Mouse (Mus musculus) stomach, embryonic 15.5 days (tissue): ENCODE measurements at regions not wholly inside any gene's neighbourhood (a gene's known extent, or its start where the extent isn't known, plus 50 kb on each side); places are given as distances from the start of the nearest gene placed in this dataset.

Source experiments
- ATAC-seq: fragments of 200-750 bp; cut with Nextera tagmentation; 2 replicates; pipeline ENCODE4 v1.8.0; 2017; ENCODE audit warnings: low read depth, moderate number of reproducible peaks, moderate TSS enrichment; ENCODE audit not compliant: insufficient read depth, low FRiP score
- H3K27ac ChIP-seq: fragments of 300-500 bp; sonication (generic); 2 replicates; pipeline ENCODE4 v1.5.1; 2015; ENCODE audit warnings: mild to moderate bottlenecking, inconsistent platforms
- H3K27me3 ChIP-seq: fragments of 300-500 bp; sonication (generic); replicated peaks from 2 replicates; pipeline ENCODE4 v1.6.1; 2015; ENCODE audit warnings: inconsistent platforms
- H3K36me3 ChIP-seq: fragments of 300-500 bp; sonication (generic); 2 replicates; pipeline ENCODE4 v1.6.1; 2015; ENCODE audit warnings: inconsistent platforms
- H3K4me1 ChIP-seq: fragments of 300-500 bp; sonication (generic); 2 replicates; pipeline ENCODE4 v1.6.1; 2015; ENCODE audit warnings: inconsistent platforms
- H3K4me2 ChIP-seq: fragments of 300-500 bp; sonication (generic); 2 replicates; pipeline ENCODE4 v1.6.1; 2015; ENCODE audit warnings: mild to moderate bottlenecking, inconsistent platforms
- H3K4me3 ChIP-seq: fragments of 300-500 bp; sonication (generic); replicated peaks from 2 replicates; pipeline ENCODE4 v1.5.1; 2015; ENCODE audit warnings: inconsistent platforms
- H3K9ac ChIP-seq: fragments of 300-500 bp; sonication (generic); 2 replicates; pipeline ENCODE4 v1.6.1; 2015; ENCODE audit warnings: inconsistent platforms
- H3K9me3 ChIP-seq: fragments of 300-500 bp; sonication (generic); 2 replicates; pipeline ENCODE4 v1.6.1; 2016; ENCODE audit warnings: inconsistent platforms
- WGBS: fragments of 180-500 bp; shearing (Covaris S2); methylation state at CpG from one replicate; pipeline ENCODE4 v1.1.7; 2015; 5-methylcytosine and 5-hydroxymethylcytosine counted together

- no peak for ATAC-seq
- H3K27me3 ChIP-seq = no peaks in the 10 kb centered on the region
- H3K9ac ChIP-seq = no peak overlapping the region
- no peak overlapping the region for H3K4me3 ChIP-seq
- H3K9me3 ChIP-seq = no peaks in the 10 kb centered on the region
- H3K4me2 ChIP-seq = no peak overlapping the region
- H3K36me3 ChIP-seq = no peaks in the 10 kb centered on the region
- no peaks in the 10 kb centered on the region for H3K4me1 ChIP-seq
- H3K27ac ChIP-seq = no peak overlapping the region
- WGBS = 47% methylated on average over 13 of the region's 13 CpGs
These were observed 63.7 kb upstream of the Gm3045 start for GRCm38 (mm10) chr13:56362646-56363045.

- 77% methylated on average over 2 of the region's 2 CpGs for WGBS
- no peaks in the 10 kb centered on the region for H3K4me1 ChIP-seq
- H3K27me3 ChIP-seq = no peaks in the 10 kb centered on the region
- H3K27ac ChIP-seq = no peak overlapping the region
- ATAC-seq = no peak
- no peaks in the 10 kb centered on the region for H3K9me3 ChIP-seq
- H3K9ac ChIP-seq = no peak overlapping the region
- no peak overlapping the region for H3K4me2 ChIP-seq
- H3K4me3 ChIP-seq = no peak overlapping the region
- no peaks in the 10 kb centered on the region for H3K36me3 ChIP-seq
These were observed 56.8 kb upstream of the Gm3045 start for GRCm38 (mm10) chr13:56369600-56369999.

DNA sequence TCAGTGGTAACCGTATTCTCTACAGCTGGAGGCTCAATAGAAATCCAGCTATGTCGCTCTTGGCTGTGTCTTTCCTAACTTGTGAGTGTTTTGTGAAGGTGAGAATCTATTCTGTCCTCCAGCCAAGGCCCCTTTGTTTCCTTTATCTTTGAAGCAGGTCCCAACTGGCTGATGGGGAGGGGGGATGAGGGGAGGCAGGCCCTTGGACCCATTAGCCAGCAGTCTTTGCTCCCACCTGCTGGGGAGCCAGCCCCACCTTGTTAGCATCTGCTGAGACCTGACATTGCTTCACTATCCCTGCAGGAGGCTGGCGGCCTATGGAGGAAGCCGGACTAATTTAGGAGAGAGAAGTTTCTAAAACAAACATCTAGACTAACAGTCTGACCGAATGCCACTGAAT lies 55.0 kb upstream of the Gm3045 start:
- no peak for ATAC-seq
- Histone ChIP-seq H3K36me3 (no peaks in the 10 kb centered on the region), H3K27ac (no peak overlapping the region), H3K9me3 (no peaks in the 10 kb centered on the region), H3K4me1 (no peaks in the 10 kb centered on the region), H3K27me3 (no peaks in the 10 kb centered on the region), H3K9ac (no peak overlapping the region), H3K4me3 (no peak overlapping the region), H3K4me2 (no peak overlapping the region)
- 37% methylated on average over 5 of the region's 5 CpGs for WGBS

DNA sequence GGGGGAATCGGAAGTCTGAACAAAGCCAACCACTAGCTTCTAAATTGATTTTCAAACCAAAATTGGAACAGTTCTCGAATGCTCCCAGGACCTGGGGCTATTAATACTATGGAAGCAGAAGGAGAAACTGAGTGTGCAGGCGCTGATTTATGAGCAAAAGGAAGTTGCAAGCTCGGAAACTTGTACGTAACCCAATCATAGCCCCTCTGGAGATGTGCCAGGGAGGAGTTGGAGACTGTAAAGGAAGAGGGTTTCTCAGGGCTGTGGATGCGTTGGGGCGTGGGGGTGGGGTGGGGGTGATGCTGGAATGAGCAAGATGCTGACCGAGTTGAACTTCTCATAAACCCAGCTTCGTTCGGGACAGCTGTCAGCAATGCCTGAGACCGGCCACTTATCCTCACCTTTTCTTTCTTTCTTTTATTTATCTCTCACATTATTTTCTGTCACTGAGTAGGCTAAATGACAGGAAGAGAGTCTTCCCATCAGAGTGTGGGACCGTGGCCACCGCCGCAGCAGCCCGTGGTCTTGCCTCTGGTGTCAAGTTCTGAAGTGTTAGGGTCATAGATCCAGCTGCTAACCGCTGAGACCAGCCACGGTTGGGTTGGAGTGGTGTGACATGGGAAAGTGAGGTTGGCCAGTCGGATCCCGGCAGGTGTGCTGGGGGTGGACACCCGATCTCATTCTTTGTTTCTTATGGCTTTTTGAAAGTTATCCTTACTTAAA lies 54.2 kb upstream of the Gm3045 start:
- H3K4me1 ChIP-seq = no peaks in the 10 kb centered on the region
- no peak overlapping the region for H3K9ac ChIP-seq
- 51% methylated on average over 20 of the region's 20 CpGs for WGBS
- H3K36me3 ChIP-seq = no peaks in the 10 kb centered on the region
- H3K27me3 ChIP-seq = no peaks in the 10 kb centered on the region
- H3K4me2 ChIP-seq = no peak overlapping the region
- no peak overlapping the region for H3K27ac ChIP-seq
- H3K4me3 ChIP-seq = no peak overlapping the region
- ATAC-seq = no peak
- no peaks in the 10 kb centered on the region for H3K9me3 ChIP-seq

DNA sequence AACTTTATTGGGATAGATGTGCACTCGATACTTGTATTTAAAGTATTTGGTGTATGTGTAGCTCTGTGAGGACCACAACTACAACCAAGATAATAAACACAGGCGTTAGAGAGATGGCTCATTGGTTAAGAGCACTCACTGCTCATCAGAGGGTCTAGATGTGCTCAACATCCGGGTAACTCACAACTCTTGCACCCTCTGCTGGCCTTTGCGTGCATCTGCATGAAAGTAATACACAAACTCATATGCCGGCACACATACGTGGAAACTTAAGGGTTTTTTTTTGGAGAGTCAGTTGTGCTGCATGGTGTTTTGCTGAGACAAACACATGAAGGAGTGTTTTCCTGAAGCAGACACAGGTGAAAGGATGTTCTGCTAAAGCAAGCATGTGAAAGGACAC lies 53.7 kb upstream of the Gm3045 start:
- Histone ChIP-seq H3K4me2 (no peak overlapping the region), H3K4me3 (no peak overlapping the region), H3K4me1 (no peaks in the 10 kb centered on the region), H3K9ac (no peak overlapping the region), H3K27me3 (no peaks in the 10 kb centered on the region), H3K9me3 (no peaks in the 10 kb centered on the region), H3K27ac (no peak overlapping the region), H3K36me3 (no peaks in the 10 kb centered on the region)
- 80% methylated on average over 6 of the region's 6 CpGs for WGBS
- ATAC-seq = no peak
